Mouse (Mus musculus): ENCODE measurements around the gene Gdf1. TPM values are rescaled to one million over a fixed set of nuclear protein-coding genes. Genes with fewer than 3 reads are reported as not detected.

Gdf1 gene
- total RNA-seq (2014; rRNA removed) (5.3 and 8.4 TPM in 2 replicates), polyA plus RNA-seq (2015; fragmentation: Nextera tagmentation; extraction: Ambion mirVana) (6.0 and 6.9 TPM in 2 replicates)

- no peaks in the 10 kb centered on the region for H3K27me3 ChIP-seq (ENCODE audit: insufficient read depth, low read length)
- TF ChIP-seq CTCF (IDR thresholded peaks at IDR 0.05; ENCODE audit: low read depth): no peak
- H3K36me3 ChIP-seq (ENCODE audit: insufficient read depth, low read length): peaks cover 35% of the 10 kb centered on the region
- no peak within 1 kb of the TSS for H3K4me2 ChIP-seq (ENCODE audit: low read depth, low read length)
- no peaks in the 10 kb centered on the region for H3K9me3 ChIP-seq (ENCODE audit: low read length)
- peak within 1 kb of the TSS; percentile 9; the same call in 1 of the 2 replicates for H3K9ac ChIP-seq (replicated peaks; ENCODE audit: low read length)
- H3K27ac ChIP-seq: peak within 1 kb of the TSS; percentile 46; the same call in 1 of the 2 replicates
- H3K4me3 ChIP-seq (ENCODE audit: low read length): no peak within 1 kb of the TSS
- H3K4me1 ChIP-seq (ENCODE audit: insufficient read depth, low read length): peaks cover 5% of the 10 kb centered on the region; the same call in 1 of the 2 replicates
- 34% methylated on average over 14 of the region's 14 CpGs for WGBS
- DNase-seq (ENCODE audit: low spot score) (no peak), ATAC-seq (no peak)
These were observed at the start of gene Gdf1 for GRCm38 (mm10) chr8:70329124-70329834. Gene Gdf1, plus strand, starts transcription at chr8:70329817.

GRCm38 (mm10) chr8:70281001-70281400 is 48.6 kb upstream of the Gdf1 start:
- DNase-seq (ENCODE audit: low spot score): no peak
- H3K27ac ChIP-seq: no peak overlapping the region; the same call in 1 of the 2 replicates
- no peaks in the 10 kb centered on the region for H3K4me1 ChIP-seq (ENCODE audit: insufficient read depth, low read length)
- H3K36me3 ChIP-seq (ENCODE audit: insufficient read depth, low read length): peaks cover 5% of the 10 kb centered on the region; the same call in 1 of the 2 replicates
- H3K4me3 ChIP-seq (ENCODE audit: low read length): no peak overlapping the region
- ATAC-seq: no peak
- WGBS: 37% methylated on average over 3 of the region's 3 CpGs
- no peaks in the 10 kb centered on the region for H3K9me3 ChIP-seq (ENCODE audit: low read length)
- H3K27me3 ChIP-seq (ENCODE audit: insufficient read depth, low read length): no peaks in the 10 kb centered on the region
- H3K9ac ChIP-seq (replicated peaks; ENCODE audit: low read length): no peak overlapping the region
- no peak overlapping the region for H3K4me2 ChIP-seq (ENCODE audit: low read depth, low read length)
- TF ChIP-seq CTCF (IDR thresholded peaks at IDR 0.05; ENCODE audit: low read depth): no peak

- Histone ChIP-seq H3K27ac (peak within 1 kb of the TSS; percentile 73; the same call in 1 of the 2 replicates), H3K9me3 (ENCODE audit: low read length) (no peaks in the 10 kb centered on the region), H3K4me2 (ENCODE audit: low read depth, low read length) (peak within 1 kb of the TSS; percentile 92), H3K27me3 (ENCODE audit: insufficient read depth, low read length) (no peaks in the 10 kb centered on the region), H3K4me3 (ENCODE audit: low read length) (peak within 1 kb of the TSS; percentile 81), H3K4me1 (ENCODE audit: insufficient read depth, low read length) (no peaks in the 10 kb centered on the region), H3K9ac (replicated peaks; ENCODE audit: low read length) (peak within 1 kb of the TSS; percentile 81), H3K36me3 (ENCODE audit: insufficient read depth, low read length) (peaks cover 15% of the 10 kb centered on the region; the same call in 1 of the 2 replicates)
- ATAC-seq: peak; percentile 85
- peak; percentile 78 for TF ChIP-seq CTCF (IDR thresholded peaks at IDR 0.05; ENCODE audit: low read depth)
- WGBS: under 1% methylated on average over 35 of the region's 36 CpGs
- peak; percentile 84 for DNase-seq (ENCODE audit: low spot score)
These were observed 46.9 kb upstream of the Gdf1 start, which contains the start of gene Homer3 for GRCm38 (mm10) chr8:70282603-70283135. Gene Homer3, plus strand, starts transcription at chr8:70282827.

- WGBS: 1% methylated on average over 45 of the region's 55 CpGs
- Histone ChIP-seq H3K4me1 (ENCODE audit: insufficient read depth, low read length) (no peaks in the 10 kb centered on the region), H3K27me3 (ENCODE audit: insufficient read depth, low read length) (no peaks in the 10 kb centered on the region), H3K4me2 (ENCODE audit: low read depth, low read length) (peak overlapping the region; percentile 92), H3K27ac (peak overlapping the region; percentile 73; the same call in 1 of the 2 replicates), H3K9ac (replicated peaks; ENCODE audit: low read length) (peak overlapping the region; percentile 81), H3K4me3 (ENCODE audit: low read length) (peak overlapping the region; percentile 81), H3K9me3 (ENCODE audit: low read length) (no peaks in the 10 kb centered on the region), H3K36me3 (ENCODE audit: insufficient read depth, low read length) (peaks cover 15% of the 10 kb centered on the region; the same call in 1 of the 2 replicates)
- no peak for TF ChIP-seq CTCF (IDR thresholded peaks at IDR 0.05; ENCODE audit: low read depth)
- DNase-seq (ENCODE audit: low spot score) (peak; percentile 40), ATAC-seq (peak; percentile 60)
These were observed 46.2 kb upstream of the Gdf1 start for GRCm38 (mm10) chr8:70283136-70284077.

- Histone ChIP-seq H3K4me3 (ENCODE audit: low read length) (no peak overlapping the region), H3K9ac (replicated peaks; ENCODE audit: low read length) (no peak overlapping the region), H3K36me3 (ENCODE audit: insufficient read depth, low read length) (peaks cover 18% of the 10 kb centered on the region; the same call in 1 of the 2 replicates), H3K27me3 (ENCODE audit: insufficient read depth, low read length) (no peaks in the 10 kb centered on the region), H3K27ac (no peak overlapping the region), H3K9me3 (ENCODE audit: low read length) (no peaks in the 10 kb centered on the region), H3K4me1 (ENCODE audit: insufficient read depth, low read length) (no peaks in the 10 kb centered on the region), H3K4me2 (ENCODE audit: low read depth, low read length) (no peak overlapping the region)
- WGBS: 67% methylated on average over 5 of the region's 5 CpGs
- TF ChIP-seq CTCF (IDR thresholded peaks at IDR 0.05; ENCODE audit: low read depth): no peak
- ATAC-seq (no peak), DNase-seq (ENCODE audit: low spot score) (no peak)
These were observed 45.2 kb upstream of the Gdf1 start for GRCm38 (mm10) chr8:70284421-70284820.

GRCm38 (mm10) chr8:70285304-70285703 is 44.3 kb upstream of the Gdf1 start:
- Histone ChIP-seq H3K4me1 (ENCODE audit: insufficient read depth, low read length) (no peaks in the 10 kb centered on the region), H3K9ac (replicated peaks; ENCODE audit: low read length) (no peak overlapping the region), H3K4me3 (ENCODE audit: low read length) (no peak overlapping the region), H3K4me2 (ENCODE audit: low read depth, low read length) (no peak overlapping the region), H3K9me3 (ENCODE audit: low read length) (no peaks in the 10 kb centered on the region), H3K27ac (no peak overlapping the region), H3K36me3 (ENCODE audit: insufficient read depth, low read length) (peaks cover 19% of the 10 kb centered on the region; the same call in 1 of the 2 replicates), H3K27me3 (ENCODE audit: insufficient read depth, low read length) (no peaks in the 10 kb centered on the region)
- TF ChIP-seq CTCF (IDR thresholded peaks at IDR 0.05; ENCODE audit: low read depth): no peak
- 96% methylated on average over 15 of the region's 15 CpGs for WGBS
- no peak for ATAC-seq
- DNase-seq (ENCODE audit: low spot score): no peak

All from hindbrain, postnatal 0 days (tissue).